Mouse (Mus musculus) megakaryocyte, embryonic 14.5 days (primary cell): ENCODE data around the gene Rab1a.

Experiments used
- FLI1 ChIP-seq: IDR thresholded peaks from 2 replicates; pipeline ENCODE4 v1.6.1; 2012; ENCODE audit warnings: low read length, inconsistent platforms, mixed read lengths
- GATA1 ChIP-seq: IDR thresholded peaks from 3 replicates; pipeline ENCODE4 v1.6.1; 2012; ENCODE audit warnings: mixed read lengths, low read length, inconsistent platforms, borderline replicate concordance

GRCm38 (mm10) chr11:20168972-20169371, 32.3 kb upstream of the Rab1a start:
- TF ChIP-seq GATA1 (no peak), FLI1 (no peak)
